Mouse (Mus musculus) MEL (cell line): ENCODE results near the gene Mybpc2. TPM values are rescaled to one million over a fixed set of nuclear protein-coding genes. Genes with fewer than 3 reads are reported as not detected.

Experiments used
- DNase-seq: peaks from one replicate; pipeline ENCODE4 v3.0.0; 2011; ENCODE audit warnings: low read depth, low spot score
- H3K27ac ChIP-seq: 2 replicates; pipeline ENCODE4 v1.5.1; 2012; ENCODE audit warnings: low read depth, mild to moderate bottlenecking, control low read depth, low read length, moderate library complexity; ENCODE audit not compliant: control insufficient read depth
- H3K27me3 ChIP-seq, 2 experiments: fragments of 150-350 bp in 1 of 2; sonication (generic) in 1 of 2; 2 replicates each; pipeline ENCODE4 v1.6.1; 2012; ENCODE audit warnings: low read length in 2 of 2, mild to moderate bottlenecking in 2 of 2, improper control_type of control experiment in 1 of 2, moderate library complexity in 1 of 2; ENCODE audit not compliant: insufficient read depth in 2 of 2, control insufficient read depth in 1 of 2
- H3K36me3 ChIP-seq, 2 experiments: 2 replicates each; pipeline ENCODE4 v1.6.1; 2012 to 2014; ENCODE audit warnings: low read length in 2 of 2, improper control_type of control experiment in 1 of 2, inconsistent platforms in 1 of 2, mild to moderate bottlenecking in 1 of 2; ENCODE audit not compliant: insufficient read depth in 2 of 2, control insufficient read depth in 1 of 2
- H3K4me1 ChIP-seq, 2 experiments: fragments of 150-350 bp in 1 of 2; sonication (generic) in 1 of 2; 2 replicates each; pipeline ENCODE4 v1.6.1; 2012; ENCODE audit warnings: low read length in 2 of 2, improper control_type of control experiment in 1 of 2, mild to moderate bottlenecking in 1 of 2; ENCODE audit not compliant: insufficient read depth in 2 of 2, control insufficient read depth in 1 of 2
- H3K4me3 ChIP-seq, 2 experiments: fragments of 150-350 bp in 1 of 2; sonication (generic) in 1 of 2; 2 replicates each; pipeline ENCODE4 v1.5.1; 2012; ENCODE audit warnings: low read depth in 2 of 2, low read length in 2 of 2, mild to moderate bottlenecking in 2 of 2, moderate library complexity in 2 of 2, control low read depth in 1 of 2, improper control_type of control experiment in 1 of 2; ENCODE audit not compliant: control insufficient read depth in 1 of 2, insufficient read depth in 1 of 2
- H3K79me2 ChIP-seq: 2 replicates; pipeline ENCODE4 v1.6.1; 2012; ENCODE audit warnings: mild to moderate bottlenecking, low read length, moderate library complexity; ENCODE audit not compliant: control insufficient read depth, poor library complexity, insufficient read depth
- H3K9ac ChIP-seq: 2 replicates; pipeline ENCODE4 v1.6.1; 2012; ENCODE audit warnings: low read depth, mild to moderate bottlenecking, control low read depth, low read length, moderate library complexity; ENCODE audit not compliant: control insufficient read depth, poor library complexity, severe bottlenecking
- H3K9me3 ChIP-seq: fragments of 150-350 bp; sonication (generic); replicated peaks from 2 replicates; pipeline ENCODE4 v1.6.1; 2012; ENCODE audit warnings: mild to moderate bottlenecking, low read length, improper control_type of control experiment, moderate library complexity; ENCODE audit not compliant: insufficient read depth
- BHLHE40 ChIP-seq: IDR thresholded peaks from 2 replicates; pipeline ENCODE4 v1.6.1; 2012; ENCODE audit warnings: low read depth, mild to moderate bottlenecking, inconsistent platforms, low read length, improper control_type of control experiment, borderline replicate concordance
- E2F4 ChIP-seq: IDR thresholded peaks from 2 replicates; pipeline ENCODE4 v1.6.1; 2011; ENCODE audit warnings: low read depth, low read length, improper control_type of control experiment, borderline replicate concordance
- EP300 ChIP-seq, 2 experiments: IDR thresholded peaks; 2 replicates each; pipeline ENCODE4 v1.6.1; 2011; ENCODE audit warnings: improper control_type of control experiment in 2 of 2, low read length in 2 of 2, low read depth in 1 of 2, mild to moderate bottlenecking in 1 of 2
- GABPA ChIP-seq: IDR thresholded peaks from 2 replicates; pipeline ENCODE4 v1.6.1; 2012; ENCODE audit warnings: low read depth, mild to moderate bottlenecking, inconsistent platforms, low read length, improper control_type of control experiment, moderate library complexity
- JUND ChIP-seq: IDR thresholded peaks from 2 replicates; pipeline ENCODE4 v1.6.1; 2011; ENCODE audit warnings: low read depth, mild to moderate bottlenecking, improper control_type of control experiment, low read length
- KAT2A ChIP-seq: conservative IDR thresholded peaks from 2 replicates; pipeline ENCODE4 v1.6.1; 2012; ENCODE audit warnings: low read depth, low read length, improper control_type of control experiment, inconsistent platforms
- MAFK ChIP-seq: IDR thresholded peaks from 2 replicates; pipeline ENCODE4 v1.6.1; 2011; ENCODE audit warnings: low read depth, mild to moderate bottlenecking, low read length, improper control_type of control experiment, borderline replicate concordance
- MAX ChIP-seq: IDR thresholded peaks from 2 replicates; pipeline ENCODE4 v1.6.1; 2011; ENCODE audit warnings: low read length, improper control_type of control experiment
- NRF1 ChIP-seq: IDR thresholded peaks from 2 replicates; pipeline ENCODE4 v1.6.1; 2014; ENCODE audit warnings: low read depth, mild to moderate bottlenecking, inconsistent platforms, low read length, improper control_type of control experiment, moderate library complexity; ENCODE audit not compliant: poor library complexity, insufficient read depth, severe bottlenecking
- POLR2A ChIP-seq, 2 experiments: IDR thresholded peaks; 2 replicates each; pipeline ENCODE4 v1.6.1; 2011 to 2012; ENCODE audit warnings: low read length in 2 of 2, mild to moderate bottlenecking in 2 of 2, control low read depth in 1 of 2, improper control_type of control experiment in 1 of 2, low read depth in 1 of 2, moderate library complexity in 1 of 2; ENCODE audit not compliant: control insufficient read depth in 1 of 2, insufficient read depth in 1 of 2, poor library complexity in 1 of 2
- POLR2AphosphoS2 ChIP-seq: IDR thresholded peaks from 2 replicates; pipeline ENCODE4 v1.6.1; 2011; ENCODE audit warnings: low read length, improper control_type of control experiment
- POLR2AphosphoS5 ChIP-seq: IDR thresholded peaks from 2 replicates; pipeline ENCODE4 v1.6.1; 2012; ENCODE audit warnings: low read depth, borderline replicate concordance, mild to moderate bottlenecking, inconsistent platforms, low read length, moderate library complexity, mixed read lengths
- SIN3A ChIP-seq: IDR thresholded peaks from 2 replicates; pipeline ENCODE4 v1.6.1; 2012; ENCODE audit warnings: low read length, improper control_type of control experiment, inconsistent platforms
- ZMIZ1 ChIP-seq: IDR thresholded peaks from 2 replicates; pipeline ENCODE4 v1.6.1; 2012; ENCODE audit warnings: low read depth, mild to moderate bottlenecking, inconsistent platforms, low read length, improper control_type of control experiment, moderate library complexity
- ZNF384 ChIP-seq: IDR thresholded peaks from 2 replicates; pipeline ENCODE4 v1.6.1; 2012; ENCODE audit warnings: low read depth, mild to moderate bottlenecking, inconsistent platforms, low read length, improper control_type of control experiment
- polyA plus RNA-seq, 2 experiments: library from polyadenylated mRNA; stranded (reverse) in 1 of 2; unstranded in 1 of 2; fragments of >175 nt in 1 of 2; fragments of >200 nt in 1 of 2; gene quantifications; 2 replicates each; pipeline versions ENCODE4 v1.2.1 to v1.2.4; 2012; ENCODE audit warnings: low replicate concordance in 2 of 2, low read depth in 1 of 2; ENCODE audit not compliant: insufficient read length in 2 of 2, insufficient read depth in 1 of 2, missing spikeins in 1 of 2
- total RNA-seq: library from RNA; depleted of rRNA; stranded (reverse); fragments of 300-350 nt; gene quantifications from 2 replicates; pipeline ENCODE4 v1.2.3, GENCODE M21; 2012

The Mybpc2 gene
- total and polyA plus RNA-seq, 3 experiments, result not detected

- TF ChIP-seq BHLHE40, result no peak
- no peak for TF ChIP-seq MAX
- no peak for TF ChIP-seq POLR2A (IDR thresholded peaks at IDR 0.05; ENCODE audit: control insufficient read depth in 1 of 2, insufficient read depth in 1 of 2, low read depth in 1 of 2, low read length in 2 of 2, poor library complexity in 1 of 2)
- no peak for TF ChIP-seq NRF1
- no peak for TF ChIP-seq MAFK
Measured at GRCm38 (mm10) chr7:44462218-44463055, 62.0 kb downstream of the Mybpc2 start (continued).

GRCm38 (mm10) chr7:44461503-44462217 is 62.8 kb downstream of the Mybpc2 start:
- H3K36me3 ChIP-seq, result no peaks in the 10 kb centered on the region
- H3K9me3 ChIP-seq, result no peaks in the 10 kb centered on the region
- no peaks in the 10 kb centered on the region for H3K79me2 ChIP-seq
- no peaks in the 10 kb centered on the region for H3K27me3 ChIP-seq
- H3K4me1 ChIP-seq, result 0 out of 4 replicates have a peak, but pooled peaks cover 0 to 3% of the 10 kb centered on the region in 2 experiments
- H3K9ac ChIP-seq, result no peak overlapping the region
- H3K27ac ChIP-seq, result no peak overlapping the region
- H3K4me3 ChIP-seq, result no peak overlapping the region
- no peak for TF ChIP-seq KAT2A
- no peak for TF ChIP-seq SIN3A
- no peak for TF ChIP-seq GABPA
- no peak for TF ChIP-seq ZNF384
- TF ChIP-seq POLR2AphosphoS2, result no peak
- TF ChIP-seq E2F4, result no peak
- TF ChIP-seq EP300 (IDR thresholded peaks at IDR 0.05; ENCODE audit: low read depth in 1 of 2, low read length in 2 of 2), result no peak
- TF ChIP-seq JUND, result no peak
- TF ChIP-seq ZMIZ1, result no peak
- TF ChIP-seq POLR2AphosphoS5, result no peak
- no peak for DNase-seq
